Mouse (Mus musculus) testis, adult 2 months (tissue): ENCODE results near the gene Abcb8.

Experiments used
- CTCF ChIP-seq: fragments of 200-500 bp; IDR thresholded peaks from 2 replicates; pipeline ENCODE4 v1.5.1; 2012; ENCODE audit warnings: low read depth, mild to moderate bottlenecking, inconsistent platforms, low read length, moderate library complexity; ENCODE audit not compliant: control insufficient read depth, insufficient read depth, insufficient replicate concordance
- POLR2A ChIP-seq: fragments of 200-500 bp; IDR thresholded peaks from 2 replicates; pipeline ENCODE4 v1.6.1; 2012; ENCODE audit warnings: low read depth, mild to moderate bottlenecking, inconsistent platforms, low read length, moderate library complexity; ENCODE audit not compliant: control insufficient read depth

DNA sequence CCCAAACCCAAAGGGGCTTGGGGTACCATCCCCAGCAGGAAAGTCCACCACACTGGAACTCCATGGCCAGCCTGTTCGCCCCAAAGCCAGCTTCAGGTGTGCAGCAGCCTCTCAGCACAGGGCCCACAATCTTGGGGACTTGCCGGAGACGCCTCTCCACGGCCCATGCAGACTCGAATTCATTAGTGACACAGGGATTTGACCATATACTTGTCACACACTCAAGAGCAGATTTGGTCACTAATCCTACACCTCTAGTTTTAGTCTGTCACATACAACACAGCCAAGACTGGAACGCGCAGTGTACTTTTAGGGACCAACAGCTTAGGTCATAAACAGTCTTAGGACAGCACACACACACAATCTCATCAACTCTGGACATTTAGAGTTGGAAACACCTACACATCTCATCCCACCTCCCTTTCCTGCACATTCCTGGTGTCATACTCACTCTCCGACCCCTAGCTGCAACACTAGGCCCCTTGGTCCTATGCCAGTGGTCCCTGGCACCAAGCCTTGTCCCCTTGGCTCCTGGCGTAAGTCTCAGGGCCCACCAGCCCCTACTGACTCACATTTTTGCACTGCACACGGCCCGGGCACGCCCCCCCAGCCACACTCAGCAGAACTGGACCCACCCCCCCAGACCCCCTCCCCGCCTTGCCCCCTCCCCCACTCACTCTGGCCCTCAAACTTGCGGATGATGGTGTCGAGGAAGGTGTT lies 42.8 kb upstream of the Abcb8 start:
- TF ChIP-seq POLR2A (no peak), CTCF (no peak)
